Mouse (Mus musculus) monocyte, adult 5-6 weeks (primary cell): ENCODE measurements at regions not wholly inside any gene's neighbourhood (a gene's known extent, or its start where the extent isn't known, plus 50 kb on each side); places are given as distances from the start of the nearest gene placed in this dataset.

Experiments used
- ATAC-seq: fragments of 153-309, 156-312 bp; replicated peaks from 2 replicates; pipeline ENCODE4 v1.8.0; 2017; ENCODE audit warnings: mild to moderate bottlenecking; ENCODE audit not compliant: low TSS enrichment, insufficient number of reproducible peaks, severe bottlenecking, poor library complexity, low FRiP score

- no peak for ATAC-seq
These were observed 130.5 kb upstream of the Pmfbp1 start for GRCm38 (mm10) chr8:109363185-109363845.

GRCm38 (mm10) chr8:109373977-109374376, 119.8 kb upstream of the Pmfbp1 start:
- no peak for ATAC-seq

- ATAC-seq: no peak
These were observed 108.9 kb upstream of the Pmfbp1 start for GRCm38 (mm10) chr8:109384881-109385280.

- no peak for ATAC-seq
These were observed 98.5 kb upstream of the Pmfbp1 start for GRCm38 (mm10) chr8:109395133-109395855.

- ATAC-seq: no peak
These were observed 94.2 kb upstream of the Pmfbp1 start for GRCm38 (mm10) chr8:109399616-109400015.

GRCm38 (mm10) chr8:109400192-109400591, 93.6 kb upstream of the Pmfbp1 start:
- no peak for ATAC-seq

- no peak for ATAC-seq
These were observed 85.9 kb upstream of the Pmfbp1 start for GRCm38 (mm10) chr8:109407913-109408312.

GRCm38 (mm10) chr8:109410531-109410930, 83.3 kb upstream of the Pmfbp1 start:
- ATAC-seq: no peak

GRCm38 (mm10) chr8:109413386-109413785, 80.4 kb upstream of the Pmfbp1 start:
- ATAC-seq: no peak

- no peak for ATAC-seq
These were observed 78.5 kb upstream of the Pmfbp1 start for GRCm38 (mm10) chr8:109415315-109415714.

- ATAC-seq: no peak
These were observed 77.9 kb upstream of the Pmfbp1 start for GRCm38 (mm10) chr8:109415906-109416305.

- no peak for ATAC-seq
These were observed 77.3 kb upstream of the Pmfbp1 start for GRCm38 (mm10) chr8:109416327-109417100.

GRCm38 (mm10) chr8:109417222-109417621, 76.6 kb upstream of the Pmfbp1 start:
- ATAC-seq: no peak

- ATAC-seq: no peak
These were observed 75.9 kb upstream of the Pmfbp1 start for GRCm38 (mm10) chr8:109417971-109418370.

GRCm38 (mm10) chr8:109419029-109419596, 74.7 kb upstream of the Pmfbp1 start:
- ATAC-seq: no peak

GRCm38 (mm10) chr8:109424004-109424403, 69.8 kb upstream of the Pmfbp1 start:
- no peak for ATAC-seq

GRCm38 (mm10) chr8:109428551-109428950, 65.3 kb upstream of the Pmfbp1 start:
- no peak for ATAC-seq

GRCm38 (mm10) chr8:109434538-109434937, 59.3 kb upstream of the Pmfbp1 start:
- no peak for ATAC-seq

GRCm38 (mm10) chr8:109436056-109436455, 57.8 kb upstream of the Pmfbp1 start:
- ATAC-seq: no peak
